Mouse (Mus musculus): ENCODE data around the gene Mars.
"Not testable (repeated sequence)": the region's sequence is repeated elsewhere in the genome, so short reads cannot be mapped to it uniquely, and the experiment has no call there.

The Mars gene

DNA sequence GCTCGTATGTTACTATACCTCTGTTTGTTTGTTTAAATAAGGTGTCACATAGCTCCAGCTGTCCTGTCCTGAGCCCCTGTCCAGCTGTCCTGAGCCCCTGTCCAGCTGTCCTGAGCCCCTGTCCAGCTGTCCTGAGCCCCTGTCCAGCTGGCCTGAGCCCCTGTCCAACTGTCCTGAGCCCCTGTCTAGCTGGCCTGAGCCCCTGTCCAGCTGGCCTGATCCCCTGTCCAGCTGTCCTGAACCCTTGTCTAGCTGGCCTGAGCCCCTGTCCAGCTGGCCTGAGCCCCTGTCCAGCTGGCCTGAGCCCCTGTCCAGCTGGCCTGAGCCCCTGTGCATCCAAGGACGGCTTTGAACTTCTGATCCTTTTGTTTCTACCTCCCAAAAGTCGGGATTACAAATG lies 2.4 kb downstream of the Mars start:
- DNase-seq: not testable (repeated sequence)

GRCm38 (mm10) chr10:127303136-127303535 lies 8.4 kb downstream of the Mars start:
- DNase-seq: no peak

- DNase-seq: no peak
Measured at GRCm38 (mm10) chr10:127300361-127300760, 11.2 kb downstream of the Mars start.

DNA sequence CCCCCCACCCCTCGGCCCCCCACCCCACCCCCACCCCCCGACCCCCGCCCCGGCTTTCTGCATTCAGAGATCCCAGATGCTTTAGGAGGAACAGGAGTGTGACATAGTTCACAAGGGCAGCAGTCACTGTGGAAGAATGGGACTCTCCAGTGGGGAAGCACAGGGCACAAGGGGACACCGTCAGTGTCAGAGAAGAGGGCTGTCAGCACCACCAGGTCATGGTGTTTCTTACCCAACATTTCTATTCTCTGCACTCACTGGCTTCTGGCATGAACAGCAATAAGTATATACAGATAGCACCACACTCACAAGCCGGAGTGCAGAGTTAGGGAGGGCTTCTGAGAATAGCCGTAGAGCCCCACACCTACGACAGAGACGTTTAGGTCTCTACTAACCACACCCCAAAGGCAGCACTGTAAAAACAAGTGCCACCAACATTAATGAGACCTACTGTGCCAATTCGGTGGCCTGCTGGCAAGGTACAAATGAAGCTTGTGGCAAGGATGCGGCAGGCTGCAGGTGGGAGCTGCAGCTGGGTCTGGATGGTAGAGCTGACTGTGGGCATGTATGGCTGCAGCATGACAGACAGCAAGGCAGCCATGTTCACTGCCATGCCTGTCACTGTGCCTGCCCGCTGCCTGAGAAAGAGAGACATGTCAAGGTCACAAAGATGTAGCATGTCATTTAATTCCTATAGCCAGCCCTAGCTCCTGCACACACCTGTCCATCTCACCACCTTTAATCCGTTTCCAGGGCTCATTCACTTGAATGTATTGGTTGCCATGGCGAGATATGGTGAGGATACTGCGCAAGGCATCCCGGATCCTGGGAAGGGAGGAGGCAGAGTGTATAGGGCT lies 14.3 kb downstream of the Mars start:
- DNase-seq: no peak

GRCm38 (mm10) chr10:127295986-127296794 lies 15.4 kb downstream of the Mars start:
- no peak for DNase-seq

GRCm38 (mm10) chr10:127294895-127295510 lies 16.6 kb downstream of the Mars start:
- no peak for DNase-seq

DNA sequence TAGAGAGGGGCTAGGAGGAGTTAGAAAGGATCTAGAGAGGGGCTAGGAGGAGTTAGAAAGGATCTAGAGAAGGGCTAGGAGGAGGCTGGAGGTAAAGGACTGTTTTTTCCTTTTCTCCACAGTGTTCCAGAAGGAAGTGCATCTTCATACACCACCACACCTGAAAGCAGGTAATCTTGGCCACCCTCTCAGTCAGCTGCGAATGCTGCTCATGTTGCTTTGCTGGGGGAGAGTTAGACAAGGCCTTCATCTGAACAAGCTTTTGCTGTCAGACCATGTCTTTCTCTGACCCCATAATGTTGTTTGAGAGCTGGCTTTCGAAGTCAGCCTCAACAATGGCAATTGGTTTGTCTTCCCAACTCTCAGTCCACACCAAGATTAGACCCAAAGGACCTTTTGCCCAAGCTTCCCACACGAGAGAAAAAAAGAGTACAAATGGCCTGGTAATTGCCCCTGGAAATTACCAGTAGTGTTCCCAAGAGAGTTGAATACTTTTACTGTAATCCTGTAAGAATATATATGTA lies 17.9 kb downstream of the Mars start:
- DNase-seq: no peak

GRCm38 (mm10) chr10:127292987-127293538 lies 18.5 kb downstream of the Mars start:
- no peak for DNase-seq

DNA sequence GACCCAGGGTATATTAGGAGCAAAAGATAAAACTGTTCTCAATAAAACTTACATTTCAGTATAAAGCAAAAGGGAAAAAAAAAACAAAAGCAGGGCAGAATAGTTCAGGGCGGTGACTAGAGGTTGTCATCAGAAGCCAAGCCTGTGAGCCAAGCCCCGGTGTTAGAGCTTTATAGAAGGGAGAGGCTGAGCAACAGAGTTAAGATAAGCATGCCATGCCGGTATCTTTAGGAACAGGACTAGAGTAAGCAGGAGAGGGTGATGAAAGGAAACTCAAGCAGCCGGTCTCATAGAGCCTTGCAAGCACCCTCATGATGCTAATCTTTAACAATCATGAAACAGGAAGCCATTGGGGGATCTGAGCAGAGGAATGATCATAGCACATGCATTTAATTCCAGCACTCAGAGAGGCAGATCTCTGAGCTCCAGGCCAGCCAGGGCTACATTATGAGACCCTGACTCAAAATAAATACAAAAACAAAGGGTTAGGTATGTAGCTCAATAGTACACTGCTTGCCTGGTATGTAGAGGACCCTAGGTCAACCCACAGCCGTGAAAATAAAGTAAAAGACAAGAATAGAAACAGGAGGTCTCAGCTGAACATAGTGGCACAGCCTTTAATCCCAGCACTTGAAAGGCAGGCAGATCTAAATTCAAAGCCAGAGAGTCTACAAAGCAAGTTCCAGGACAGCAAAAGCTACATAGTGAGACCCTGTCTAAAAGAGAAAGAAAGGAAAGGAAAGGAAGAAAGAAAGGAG lies 19.5 kb downstream of the Mars start:
- no peak for DNase-seq

DNA sequence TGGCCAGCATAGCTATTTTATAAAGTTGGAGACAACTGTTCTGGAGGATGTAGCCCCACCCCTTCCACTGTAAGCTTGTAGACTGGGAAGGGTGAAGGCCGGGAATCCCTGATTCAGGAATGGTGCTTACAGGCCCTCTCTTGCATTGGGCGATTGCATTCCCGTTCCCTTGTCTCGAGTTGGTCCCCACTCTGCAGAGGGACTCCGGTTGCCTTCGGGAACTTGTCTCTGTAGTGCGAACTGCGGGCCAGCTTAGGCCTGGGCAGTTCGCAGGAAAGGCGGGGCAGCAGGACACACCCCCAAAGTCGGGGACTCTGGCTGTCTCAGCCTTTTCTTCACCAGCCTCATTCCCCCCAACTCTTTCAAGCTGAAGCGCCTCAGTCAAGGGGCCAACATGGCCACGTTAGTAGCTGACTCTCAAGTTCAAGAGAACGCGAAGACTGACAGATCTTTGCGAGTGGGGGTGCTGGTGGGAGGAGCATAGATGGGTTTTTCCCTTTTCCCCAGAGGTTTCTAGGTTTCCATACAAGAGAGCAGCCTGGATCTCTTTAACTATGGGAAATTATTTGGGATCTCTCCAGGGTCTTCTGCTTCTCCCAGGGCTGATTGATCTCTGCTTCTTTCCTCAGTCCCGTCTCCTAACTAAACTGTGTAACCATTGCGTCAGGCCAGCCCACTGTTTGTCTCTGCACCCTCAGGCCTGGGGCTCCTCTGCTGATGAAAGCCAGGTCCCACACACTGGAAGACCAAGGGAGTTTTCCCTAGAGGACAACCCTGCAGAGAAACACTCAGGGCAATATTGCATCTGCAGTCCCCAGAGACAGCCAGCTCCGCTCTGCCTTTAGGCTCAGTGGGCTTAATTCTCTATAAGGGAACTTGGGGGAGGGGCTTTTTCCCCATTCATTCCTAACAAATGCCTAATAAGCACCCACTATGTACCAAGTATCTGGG lies 20.4 kb downstream of the Mars start:
- DNase-seq: peak in 1 of 2 experiments; percentile 50

- DNase-seq: peak; percentile 100
Measured at GRCm38 (mm10) chr10:127290307-127290929, 21.2 kb downstream of the Mars start.

GRCm38 (mm10) chr10:127289573-127290191 lies 21.9 kb downstream of the Mars start:
- peak; percentile 83 to 84 for DNase-seq

- DNase-seq: peak; percentile 88 to 92
Measured at GRCm38 (mm10) chr10:127288800-127289572, 22.6 kb downstream of the Mars start, which contains the start of gene Mbd6. Mbd6 (minus strand) TSS chr10:127289018.

DNA sequence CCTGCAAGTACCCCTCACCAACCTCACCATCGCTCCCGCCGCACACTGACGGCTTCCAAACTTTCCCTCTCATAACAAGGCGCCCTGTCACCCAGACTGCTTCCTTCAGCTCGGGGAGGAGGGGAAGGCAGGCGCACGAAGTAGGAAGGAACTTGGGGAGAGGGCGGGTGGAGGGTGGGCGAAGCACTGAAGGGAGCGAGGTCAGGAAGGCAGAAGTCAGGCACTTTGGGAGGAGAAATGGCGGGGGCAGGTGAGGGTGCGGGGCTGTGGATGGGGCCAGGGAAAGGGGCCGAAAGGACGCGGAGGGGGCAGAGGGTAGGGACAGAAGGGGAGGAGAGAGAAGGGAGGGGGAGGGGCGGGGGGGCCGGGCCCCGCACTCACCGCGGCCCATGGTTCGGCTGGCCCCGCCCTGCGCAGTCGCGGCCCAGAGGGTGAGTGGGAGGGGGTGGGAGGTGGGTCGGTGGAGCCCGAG lies 23.2 kb downstream of the Mars start:
- DNase-seq: no peak

DNA sequence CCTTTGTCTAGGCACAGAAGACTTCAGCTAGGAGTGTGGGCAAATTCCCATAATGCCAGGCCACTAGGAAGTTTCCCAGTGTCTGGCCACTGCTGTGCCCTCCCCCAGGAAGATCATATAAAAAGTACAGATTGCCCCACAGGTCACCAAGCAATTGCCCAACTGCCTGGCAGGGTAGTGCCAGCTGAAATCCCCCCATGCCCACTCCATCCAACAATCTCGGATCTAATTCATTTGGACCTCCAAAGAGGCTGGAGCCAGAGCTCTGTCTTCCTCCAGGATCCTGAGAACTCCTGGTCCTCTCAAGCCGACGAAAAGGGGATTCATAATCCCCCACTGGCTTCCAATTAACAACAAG lies 23.7 kb downstream of the Mars start:
- no peak for DNase-seq

GRCm38 (mm10) chr10:127287271-127287935 lies 24.2 kb downstream of the Mars start:
- DNase-seq: peak in 1 of 2 experiments; percentile 19

- DNase-seq: peak in 1 of 2 experiments; percentile 13
Measured at GRCm38 (mm10) chr10:127286730-127287129, 24.9 kb downstream of the Mars start.

DNA sequence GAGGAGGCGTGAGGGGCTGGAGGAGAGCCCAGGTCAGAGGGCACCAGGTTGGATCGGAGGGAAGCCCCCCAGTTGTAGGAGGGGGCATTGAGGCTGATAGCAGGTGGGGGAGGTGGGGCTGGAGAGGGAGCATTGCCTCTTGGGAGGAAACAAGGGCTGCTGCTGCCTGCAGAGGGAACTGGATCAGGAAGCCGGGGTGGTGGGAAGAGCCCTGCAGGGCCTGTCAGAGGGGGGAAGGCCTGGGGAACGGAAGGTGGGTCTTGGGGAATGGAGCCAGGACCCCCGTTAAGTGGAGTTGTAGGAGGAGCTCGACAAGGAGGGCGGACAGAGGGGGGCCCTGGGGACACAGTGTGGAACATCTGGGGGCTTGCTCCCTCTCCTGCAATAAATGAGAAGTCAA lies 25.4 kb downstream of the Mars start:
- DNase-seq: no peak
